Mouse (Mus musculus) heart, embryonic 11.5 days (tissue): Measurements from ENCODE around the gene Dxo. TPM values are rescaled to one million over a fixed set of nuclear protein-coding genes. Genes with fewer than 3 reads are reported as not detected.

Experiments used
- ATAC-seq: fragments of 200-750 bp; cut with Nextera tagmentation; replicated peaks from 2 replicates; pipeline ENCODE4 v1.8.0; 2017; ENCODE audit warnings: moderate library complexity; ENCODE audit not compliant: insufficient number of reproducible peaks, low FRiP score, low TSS enrichment
- H3K27ac ChIP-seq: fragments of 300-500 bp; sonication (generic); 2 replicates; pipeline ENCODE4 v1.5.1; 2014; ENCODE audit warnings: mild to moderate bottlenecking, low read depth, low read length
- H3K27me3 ChIP-seq: fragments of 300-500 bp; sonication (generic); 2 replicates; pipeline ENCODE4 v1.6.1; 2014; ENCODE audit warnings: mild to moderate bottlenecking, low read length, mixed read lengths; ENCODE audit not compliant: control insufficient read depth, insufficient read depth
- H3K36me3 ChIP-seq: fragments of 300-500 bp; sonication (generic); 2 replicates; pipeline ENCODE4 v1.6.1; 2014; ENCODE audit warnings: mild to moderate bottlenecking, low read length, moderate library complexity, mixed read lengths; ENCODE audit not compliant: control insufficient read depth, insufficient read depth
- H3K4me1 ChIP-seq: fragments of 300-500 bp; sonication (generic); 2 replicates; pipeline ENCODE4 v1.6.1; 2014; ENCODE audit warnings: low read length; ENCODE audit not compliant: control insufficient read depth, insufficient read depth
- H3K4me2 ChIP-seq: fragments of 300-500 bp; sonication (generic); 2 replicates; pipeline ENCODE4 v1.6.1; 2014; ENCODE audit warnings: mild to moderate bottlenecking, moderate library complexity
- H3K4me3 ChIP-seq: fragments of 300-500 bp; sonication (generic); 2 replicates; pipeline ENCODE4 v1.5.1; 2014; ENCODE audit warnings: low read depth, low read length
- H3K9ac ChIP-seq: fragments of 300-500 bp; sonication (generic); 2 replicates; pipeline ENCODE4 v1.6.1; 2014; ENCODE audit warnings: mild to moderate bottlenecking, low read depth, low read length, moderate library complexity
- H3K9me3 ChIP-seq: fragments of 300-500 bp; sonication (generic); replicated peaks from 2 replicates; pipeline ENCODE4 v1.6.1; 2016; ENCODE audit warnings: low read length; ENCODE audit not compliant: control insufficient read depth
- WGBS: fragments of 180-500 bp; shearing (Covaris S2); extraction: QIAGEN DNeasy Blood & Tissue Kit; methylation state at CpG from one replicate; pipeline ENCODE4 v1.1.7; 2014; ENCODE audit not compliant: insufficient replicate concordance; 5-methylcytosine and 5-hydroxymethylcytosine counted together
- polyA plus RNA-seq: library from polyadenylated mRNA; unstranded; fragments of >200 nt; fragmentation: Nextera tagmentation; extraction: Ambion mirVana; gene quantifications from 2 replicates; pipeline ENCODE4 v1.2.1, GENCODE M21; 2014

Dxo gene
- polyA plus RNA-seq, 1 experiment from 2014 or later, result 37.3 TPM

DNA sequence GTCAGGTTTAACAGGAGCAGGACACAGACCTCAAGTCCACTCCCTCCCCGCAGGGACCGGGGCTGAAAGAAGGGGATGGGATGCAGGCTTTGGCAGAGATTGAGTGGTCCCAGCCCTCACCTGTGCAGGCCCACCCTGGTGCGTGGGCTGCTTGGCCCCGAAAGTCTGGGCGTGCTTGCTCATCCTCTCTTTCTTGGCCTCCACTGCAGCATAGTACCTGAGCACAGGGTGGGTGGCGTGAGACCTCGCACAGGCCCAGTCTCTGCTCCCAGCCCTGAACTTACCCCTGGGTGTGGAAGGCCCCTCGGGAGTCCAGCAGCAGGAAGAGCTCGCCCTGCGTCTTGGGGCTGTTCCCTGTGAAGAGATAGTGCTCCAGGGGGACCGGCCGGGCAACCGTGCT, 8.1 kb downstream of the Dxo start:
- no peaks in the 10 kb centered on the region for H3K9me3 ChIP-seq
- peaks cover 5% of the 10 kb centered on the region for H3K4me1 ChIP-seq
- ATAC-seq, result no peak
- no peak overlapping the region for H3K27ac ChIP-seq
- no peak overlapping the region for H3K4me2 ChIP-seq
- H3K27me3 ChIP-seq, result no peaks in the 10 kb centered on the region
- H3K9ac ChIP-seq, result no peak overlapping the region
- H3K36me3 ChIP-seq, result peaks cover 32% of the 10 kb centered on the region
- WGBS, result 87% methylated on average over 13 of the region's 13 CpGs
- H3K4me3 ChIP-seq, result no peak overlapping the region

DNA sequence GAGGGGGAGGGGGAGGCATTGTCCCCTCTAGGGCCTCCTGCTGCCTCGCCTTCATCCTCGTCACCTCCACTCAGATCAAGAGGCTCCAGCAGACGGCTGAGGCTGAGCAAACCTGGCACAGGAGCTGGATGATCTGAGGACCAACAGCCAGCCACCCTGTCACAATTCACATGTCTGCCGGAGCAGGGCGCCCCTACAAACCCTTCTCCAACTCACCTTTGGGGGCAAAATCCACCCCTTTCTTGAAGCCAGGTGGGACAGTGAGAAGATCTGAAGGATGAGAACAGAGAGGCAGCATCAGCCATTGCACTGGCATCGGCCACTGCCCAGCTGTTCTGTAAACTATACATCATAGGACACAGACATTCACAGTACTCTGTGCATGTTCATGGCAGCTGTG, 10.4 kb downstream of the Dxo start:
- H3K36me3 ChIP-seq, result peaks cover 22% of the 10 kb centered on the region
- H3K4me3 ChIP-seq, result no peak overlapping the region
- H3K4me1 ChIP-seq, result peaks cover 12% of the 10 kb centered on the region
- no peaks in the 10 kb centered on the region for H3K27me3 ChIP-seq
- H3K9me3 ChIP-seq, result no peaks in the 10 kb centered on the region
- H3K4me2 ChIP-seq, result no peak overlapping the region
- H3K27ac ChIP-seq, result no peak overlapping the region
- WGBS, result 90% methylated on average over 6 of the region's 6 CpGs
- no peak overlapping the region for H3K9ac ChIP-seq
- no peak for ATAC-seq

GRCm38 (mm10) chr17:34847615-34848014, 10.8 kb downstream of the Dxo start:
- peaks cover 12% of the 10 kb centered on the region for H3K4me1 ChIP-seq

DNA sequence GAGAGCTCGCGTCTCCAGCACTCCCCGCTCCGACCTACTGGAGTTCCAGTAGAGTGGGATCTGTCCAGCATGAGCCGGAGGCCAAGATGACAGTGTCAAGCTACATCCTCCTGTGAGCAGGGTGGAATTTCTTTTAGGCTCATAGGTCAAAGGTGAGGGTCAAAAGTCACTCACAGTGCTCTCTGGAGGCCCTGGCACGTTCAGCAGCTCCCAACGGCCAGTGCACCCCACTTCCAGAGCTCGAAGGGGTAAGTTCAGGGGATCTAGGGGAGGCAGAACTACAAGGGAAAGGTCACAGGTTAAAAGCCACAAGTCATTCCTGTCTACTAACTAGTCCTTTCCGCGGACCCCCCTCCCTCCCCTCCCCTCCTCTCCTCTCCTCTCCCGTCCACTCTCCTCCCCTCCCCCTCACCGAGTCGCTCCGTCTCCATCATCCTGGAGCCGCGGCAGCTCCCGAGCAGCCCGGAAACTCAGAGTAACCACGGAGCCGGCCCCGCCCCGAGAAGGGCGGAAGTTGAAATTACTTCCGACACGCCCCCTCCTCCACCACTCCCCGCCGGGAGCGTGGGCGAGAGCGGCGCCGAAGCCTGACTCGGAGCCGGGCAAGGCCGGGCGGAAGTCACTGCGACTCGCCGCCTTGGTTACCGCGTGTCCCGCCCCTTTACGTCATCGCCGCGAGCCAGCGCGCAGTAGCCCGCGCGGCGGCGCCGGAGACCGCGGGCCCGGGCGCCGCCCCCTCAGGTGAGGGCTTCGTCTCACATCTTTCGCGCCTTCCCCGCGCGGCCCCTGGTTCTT, 13.1 kb downstream of the Dxo start, which contains the start of the genes Skiv2l and Nelfe:
Skiv2l (minus strand) TSS at position 489 of the 795 bp plus-strand sequence.
Nelfe (plus strand) TSS at position 670 of the 795 bp plus-strand sequence.
- H3K27ac ChIP-seq, result peak within 1 kb of the TSS; percentile 43; the same call in 1 of the 2 replicates

More at GRCm38 (mm10) chr17:34847615-34848014, 10.8 kb downstream of the Dxo start:
- no peaks in the 10 kb centered on the region for H3K9me3 ChIP-seq
- H3K36me3 ChIP-seq, result peaks cover 25% of the 10 kb centered on the region
- H3K4me2 ChIP-seq, result no peak overlapping the region
- no peak for ATAC-seq
- whole genome bisulfite sequencing, result 84% methylated on average over 7 of the region's 7 CpGs
- no peak overlapping the region for H3K4me3 ChIP-seq
- H3K27ac ChIP-seq, result no peak overlapping the region
- no peak overlapping the region for H3K9ac ChIP-seq
- no peaks in the 10 kb centered on the region for H3K27me3 ChIP-seq

GRCm38 (mm10) chr17:34850517-34851125, 13.8 kb downstream of the Dxo start:
- 1% methylated on average over 25 of the region's 25 CpGs for WGBS
- no peaks in the 10 kb centered on the region for H3K9me3 ChIP-seq

More for the DNA sequence above, 13.1 kb downstream of the Dxo start, which contains the start of the genes Skiv2l and Nelfe:
- H3K4me2 ChIP-seq, result peak within 1 kb of the TSS; percentile 92
- H3K9me3 ChIP-seq, result no peaks in the 10 kb centered on the region
- H3K4me3 ChIP-seq, result peak within 1 kb of the TSS; percentile 96
- H3K36me3 ChIP-seq, result peaks cover 37% of the 10 kb centered on the region
- ATAC-seq, result peak; percentile 97
- under 1% methylated on average over 62 of the region's 65 CpGs for WGBS
- H3K4me1 ChIP-seq, result peaks cover 12% of the 10 kb centered on the region
- peak within 1 kb of the TSS; percentile 90 for H3K9ac ChIP-seq
- H3K27me3 ChIP-seq, result no peaks in the 10 kb centered on the region

GRCm38 (mm10) chr17:34853511-34853910, 16.7 kb downstream of the Dxo start:
- Histone ChIP-seq H3K36me3 (peaks cover 27% of the 10 kb centered on the region; the same call in 1 of the 2 replicates), H3K27me3 (no peaks in the 10 kb centered on the region), H3K4me3 (no peak overlapping the region), H3K9ac (no peak overlapping the region), H3K27ac (no peak overlapping the region), H3K4me2 (no peak overlapping the region), H3K4me1 (peaks cover 12% of the 10 kb centered on the region), H3K9me3 (no peaks in the 10 kb centered on the region)
- ATAC-seq, result no peak
- 78% methylated on average over 8 of the region's 8 CpGs for WGBS

More at GRCm38 (mm10) chr17:34850517-34851125, 13.8 kb downstream of the Dxo start:
- Histone ChIP-seq H3K36me3 (peaks cover 36% of the 10 kb centered on the region), H3K9ac (peak overlapping the region; percentile 90), H3K4me2 (peak overlapping the region; percentile 92), H3K27me3 (no peaks in the 10 kb centered on the region), H3K4me3 (peak overlapping the region; percentile 96), H3K4me1 (peaks cover 12% of the 10 kb centered on the region), H3K27ac (peak overlapping the region; percentile 43; the same call in 1 of the 2 replicates)
- ATAC-seq, result 0 out of 2 replicates have a peak, but pooled peaks have one; percentile 5

GRCm38 (mm10) chr17:34854761-34855160, 17.9 kb downstream of the Dxo start:
- H3K9me3 ChIP-seq, result no peaks in the 10 kb centered on the region
- H3K27me3 ChIP-seq, result no peaks in the 10 kb centered on the region
- peaks cover 27% of the 10 kb centered on the region; the same call in 1 of the 2 replicates for H3K36me3 ChIP-seq
- no peak overlapping the region for H3K9ac ChIP-seq
- no peak overlapping the region for H3K4me2 ChIP-seq
- no peak for ATAC-seq
- 85% methylated on average over 3 of the region's 3 CpGs for WGBS
- H3K4me3 ChIP-seq, result no peak overlapping the region
- peaks cover 8% of the 10 kb centered on the region for H3K4me1 ChIP-seq
- H3K27ac ChIP-seq, result no peak overlapping the region

GRCm38 (mm10) chr17:34855825-34856224, 19.0 kb downstream of the Dxo start:
- Histone ChIP-seq H3K36me3 (peaks cover 27% of the 10 kb centered on the region; the same call in 1 of the 2 replicates), H3K4me3 (no peak overlapping the region), H3K9me3 (no peaks in the 10 kb centered on the region), H3K27me3 (no peaks in the 10 kb centered on the region), H3K27ac (no peak overlapping the region), H3K4me2 (no peak overlapping the region), H3K4me1 (peaks cover 7% of the 10 kb centered on the region), H3K9ac (no peak overlapping the region)
- no peak for ATAC-seq
- WGBS, result 40% methylated on average over 3 of the region's 3 CpGs
